Mouse (Mus musculus): ENCODE data around the gene Otof. TPM values are rescaled to one million over a fixed set of nuclear protein-coding genes. Genes with fewer than 3 reads are reported as not detected.
A peak's percentile ranks its signal among the peaks of the same experiment; 100 is the strongest.

Gene Otof
- total and polyA plus RNA-seq, 3 experiments = 0.04 to 0.07 TPM; not detected in 1

- Histone ChIP-seq H3K27ac (ENCODE audit: insufficient read depth, low read depth) (no peak overlapping the region), H3K27me3 (replicated peaks) (peaks cover 78% of the 10 kb centered on the region), H3K4me2 (ENCODE audit: insufficient read depth, low read depth, poor library complexity, severe bottlenecking) (no peak overlapping the region), H3K4me3 (replicated peaks in 1 of 3; ENCODE audit: low read depth in 2 of 3, low read length in 2 of 3, poor library complexity in 1 of 3) (no peak overlapping the region), H3K36me3 (replicated peaks in 1 of 2; ENCODE audit: control insufficient read depth in 1 of 2, insufficient read depth in 1 of 2, low read length in 1 of 2) (no peaks in the 10 kb centered on the region), H3K9ac (ENCODE audit: insufficient read depth, low read depth) (no peak overlapping the region), H3K4me1 (ENCODE audit: control insufficient read depth in 1 of 2, insufficient read depth in 2 of 2) (no peaks in the 10 kb centered on the region), H3K79me2 (replicated peaks; ENCODE audit: control insufficient read depth, extremely low read depth, insufficient read depth, poor library complexity, severe bottlenecking) (no peaks in the 10 kb centered on the region), H3K9me3 (replicated peaks; ENCODE audit: low read length) (no peaks in the 10 kb centered on the region)
- DNase-seq (ENCODE audit: extremely low read depth) = no peak
- in situ Hi-C loops (cut with MboI; ENCODE audit: low pct_ligation_motif_present, low pct_unique_long_range_greater_than_20kb, low sequenced_read_pairs) = no loop called here
- dilution Hi-C loops (cut with MboI; ENCODE audit: extremely low pct_ligation_motif_present, extremely low pct_unique_long_range_greater_than_20kb, low sequenced_read_pairs) = no loop called here
- TF ChIP-seq CTCF (conservative IDR thresholded peaks at IDR 0.05 in 1 of 2, IDR thresholded peaks at IDR 0.05 in 1 of 2; ENCODE audit: low read depth in 2 of 2, low read length in 2 of 2) = peak in 1 of 2 experiments; percentile 41; a peak in 2 of 4 replicates
- TF ChIP-seq ETS1 (conservative IDR thresholded peaks at IDR 0.05; ENCODE audit: low read depth, low read length) = no peak
These were observed 5.7 kb downstream of the Otof start for GRCm38 (mm10) chr5:30456056-30456455.

DNA sequence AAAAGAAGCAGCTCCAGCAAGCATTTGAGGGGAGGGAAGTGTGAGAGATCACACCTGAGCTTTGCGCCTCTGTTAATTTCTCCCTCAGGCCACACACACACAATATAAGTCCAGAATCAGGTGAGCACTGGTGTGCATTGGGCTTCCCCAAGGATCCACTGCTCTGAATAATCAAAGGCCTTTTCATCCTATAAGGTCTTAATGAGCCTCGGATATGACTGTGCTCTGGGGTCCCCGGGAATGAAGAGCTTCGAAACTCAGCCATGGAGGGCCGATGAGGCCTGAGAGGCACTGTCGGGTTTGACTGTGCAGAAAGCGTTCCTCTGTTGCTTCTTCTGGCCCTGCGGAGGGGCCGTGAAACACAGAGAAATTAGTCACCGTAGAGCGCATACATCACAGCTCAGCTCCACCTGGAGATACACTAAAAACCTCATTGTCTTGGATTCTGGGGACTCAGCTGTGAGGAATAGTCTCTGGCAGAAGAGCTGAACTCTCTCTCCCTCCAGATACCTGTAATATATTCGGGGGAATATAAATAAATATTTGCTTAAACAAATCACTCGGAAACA lies 17.3 kb downstream of the Otof start:
- Histone ChIP-seq H3K4me3 (replicated peaks in 1 of 3; ENCODE audit: low read depth in 2 of 3, low read length in 2 of 3, poor library complexity in 1 of 3) (no peak overlapping the region), H3K4me1 (ENCODE audit: control insufficient read depth in 1 of 2, insufficient read depth in 2 of 2) (peaks cover 13 to 18% of the 10 kb centered on the region in 2 experiments), H3K27ac (ENCODE audit: insufficient read depth, low read depth) (no peak overlapping the region), H3K9ac (ENCODE audit: insufficient read depth, low read depth) (no peak overlapping the region), H3K27me3 (replicated peaks) (peaks cover 46% of the 10 kb centered on the region), H3K79me2 (replicated peaks; ENCODE audit: control insufficient read depth, extremely low read depth, insufficient read depth, poor library complexity, severe bottlenecking) (no peaks in the 10 kb centered on the region), H3K36me3 (replicated peaks in 1 of 2; ENCODE audit: control insufficient read depth in 1 of 2, insufficient read depth in 1 of 2, low read length in 1 of 2) (no peaks in the 10 kb centered on the region), H3K4me2 (ENCODE audit: insufficient read depth, low read depth, poor library complexity, severe bottlenecking) (no peak overlapping the region; the same call in 1 of the 2 replicates), H3K9me3 (replicated peaks; ENCODE audit: low read length) (no peaks in the 10 kb centered on the region)
- dilution Hi-C loops (cut with MboI; ENCODE audit: extremely low pct_ligation_motif_present, extremely low pct_unique_long_range_greater_than_20kb, low sequenced_read_pairs) = no loop called here
- TF ChIP-seq ZC3H11A (IDR thresholded peaks at IDR 0.05; ENCODE audit: low read depth, low read length) = no peak
- TF ChIP-seq ELF1 (IDR thresholded peaks at IDR 0.05; ENCODE audit: low read depth, low read length) = no peak
- TF ChIP-seq CHD2 (IDR thresholded peaks at IDR 0.05; ENCODE audit: low read length) = no peak
- TF ChIP-seq RAD21 (IDR thresholded peaks at IDR 0.05; ENCODE audit: low read depth, low read length) = no peak
- no peak for TF ChIP-seq TCF12 (IDR thresholded peaks at IDR 0.05; ENCODE audit: low read depth, low read length)
- TF ChIP-seq GABPA (IDR thresholded peaks at IDR 0.05; ENCODE audit: insufficient replicate concordance, low read depth, low read length) = no peak
- no peak for TF ChIP-seq PAX5 (IDR thresholded peaks at IDR 0.05; ENCODE audit: low read length)
- no peak for TF ChIP-seq MYC (IDR thresholded peaks at IDR 0.05; ENCODE audit: low read depth, low read length)
- no peak for TF ChIP-seq ZKSCAN1 (IDR thresholded peaks at IDR 0.05; ENCODE audit: borderline replicate concordance, low read depth, low read length)
- TF ChIP-seq NRF1 (IDR thresholded peaks at IDR 0.05; ENCODE audit: low read depth, low read length) = no peak
- no peak for TF ChIP-seq SIN3A (IDR thresholded peaks at IDR 0.05; ENCODE audit: low read length)
- no peak for TF ChIP-seq MAFK (IDR thresholded peaks at IDR 0.05; ENCODE audit: insufficient replicate concordance, low read length)
- no peak for TF ChIP-seq USF2 (conservative IDR thresholded peaks at IDR 0.05; ENCODE audit: low read depth, low read length)
- no peak for TF ChIP-seq SMC3 (IDR thresholded peaks at IDR 0.05; ENCODE audit: low read depth, low read length)
- no peak for TF ChIP-seq ETS1 (conservative IDR thresholded peaks at IDR 0.05; ENCODE audit: low read depth, low read length)
- no peak for TF ChIP-seq USF1 (IDR thresholded peaks at IDR 0.05; ENCODE audit: low read depth, low read length)
- TF ChIP-seq JUN (IDR thresholded peaks at IDR 0.05; ENCODE audit: insufficient read depth, low read depth, low read length) = no peak
- no peak for TF ChIP-seq IRF4 (IDR thresholded peaks at IDR 0.05; ENCODE audit: low read depth, low read length)
- no peak for TF ChIP-seq JUND (conservative IDR thresholded peaks at IDR 0.05; ENCODE audit: low read depth, low read length)
- no peak for TF ChIP-seq CTCF (conservative IDR thresholded peaks at IDR 0.05 in 1 of 2, IDR thresholded peaks at IDR 0.05 in 1 of 2; ENCODE audit: low read depth in 2 of 2, low read length in 2 of 2)
- in situ Hi-C loops (cut with MboI; ENCODE audit: low pct_ligation_motif_present, low pct_unique_long_range_greater_than_20kb, low sequenced_read_pairs) = no loop called here
- DNase-seq (ENCODE audit: extremely low read depth) = no peak
